ENCODE assay signal across 9 mouse cellular contexts in the genomic region with DNA sequence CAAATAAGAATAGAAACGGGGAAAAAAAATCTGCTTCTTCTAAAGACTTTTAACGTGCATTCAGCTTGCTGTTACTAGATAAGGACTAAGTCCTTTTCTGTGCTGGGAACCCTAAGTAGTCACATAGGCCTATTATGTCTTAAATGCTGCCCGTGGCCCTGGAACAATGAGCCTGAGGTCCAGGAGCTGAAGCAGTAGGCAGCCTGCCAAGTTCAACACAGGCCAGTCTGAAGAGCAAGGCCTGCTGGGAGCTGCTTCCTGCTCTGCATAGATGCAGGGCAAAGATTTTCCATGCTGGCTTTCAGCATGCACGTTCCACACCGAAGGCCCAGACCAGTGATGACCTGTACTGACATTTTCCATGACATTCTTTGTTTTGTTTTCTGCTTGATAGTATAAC.
DNase-seq lines count a peak whose midpoint lies in the region; ATAC-seq and TF ChIP-seq lines count a peak whose summit lies in the region.
"Had no signal": no experiment of that assay in that cellular context is flagged by ENCODE, and none has a peak within 500 bp of the region (broad histone marks: within the 10 kb centered on the region; RNA-seq: fewer than 3 reads in every experiment).

No protein-coding gene starts in this region.

- DNase-seq in Muller cell, postnatal 12 days (ENCODE audit: inconsistent ontology term): peak; percentile 82
- DNase-seq in cerebellum, adult 9-11 months: peak; percentile 54
- peak; percentile 14 to 40 for DNase-seq in frontal cortex, adult 2 months (ENCODE audit: extremely low spot score in 1 of 2, low spot score in 1 of 2)
- DNase-seq in heart, postnatal 36 days: peak; percentile 82 to 83
- peak; percentile 29 for DNase-seq in large intestine, adult 2 months (ENCODE audit: low read depth, low spot score)
- DNase-seq in liver, postnatal 0 days: peak; percentile 64
- peak; percentile 58 for DNase-seq in ovary, postnatal 10 days (ENCODE audit: low spot score)

- intact Hi-C loops in heart, postnatal 36 days (cut with DNase I): loop anchor here (1.0 to 10.0 kb wide), 5 partner anchors 28 to 406 kb away; no protein-coding TSS in a partner anchor

- no peak for TF ChIP-seq CTCF in liver, postnatal 0 days (IDR thresholded peaks at IDR 0.05; ENCODE audit: low read depth)

- H3K9me3 ChIP-seq in liver, postnatal 0 days (ENCODE audit: low read length): no peaks in the 10 kb centered on the region
- H3K9me3 ChIP-seq: megakaryocyte, embryonic 14.5 days had no signal

- 8% methylated on average over 5 of the region's 5 CpGs for WGBS in large intestine, adult 2 months
- WGBS in liver, postnatal 0 days (ENCODE audit: insufficient replicate concordance): 26% methylated on average over 5 of the region's 5 CpGs

- ATAC-seq in liver, postnatal 0 days: peak; percentile 36; the same call in 1 of the 2 replicates
- ATAC-seq in megakaryocyte progenitor cell, adult 5-6 weeks (replicated peaks; ENCODE audit: poor library complexity): no peak

- no peaks in the 10 kb centered on the region for H3K4me1 ChIP-seq in liver, postnatal 0 days (ENCODE audit: insufficient read depth)
- H3K4me1 ChIP-seq: megakaryocyte, embryonic 14.5 days had no signal

- H3K4me3 ChIP-seq in liver, postnatal 0 days (ENCODE audit: low read depth, low read length): no peak overlapping the region
- H3K4me3 ChIP-seq: megakaryocyte, embryonic 14.5 days had no signal

- H3K27ac ChIP-seq in liver, postnatal 0 days (ENCODE audit: low read depth): no peak overlapping the region

- H3K4me2 ChIP-seq in liver, postnatal 0 days (ENCODE audit: low read depth, low read length): no peak overlapping the region

- TF ChIP-seq EP300 in liver, postnatal 0 days (IDR thresholded peaks at IDR 0.05; ENCODE audit: low read depth): 0 out of 2 replicates have a peak, but pooled peaks have one; percentile 46

- no peaks in the 10 kb centered on the region for H3K27me3 ChIP-seq in liver, postnatal 0 days (ENCODE audit: insufficient read depth, low read length)
- H3K27me3 ChIP-seq: megakaryocyte, embryonic 14.5 days had no signal

- no peak overlapping the region for H3K9ac ChIP-seq in liver, postnatal 0 days (replicated peaks)

- no peaks in the 10 kb centered on the region for H3K36me3 ChIP-seq in liver, postnatal 0 days (replicated peaks; ENCODE audit: insufficient read depth, low read length)

Comparison
In these comparisons a context has a peak if more than half of its experiments do, and no peak if none do; other contexts are left out.
1. DNase-seq: peak in every context shown above with its lines; median percentile 82 in heart, postnatal 36 days; 82 in Muller cell, postnatal 12 days; 64 in liver, postnatal 0 days; 58 in ovary, postnatal 10 days; 54 in cerebellum, adult 9-11 months; 29 in large intestine, adult 2 months; 27 in frontal cortex, adult 2 months.